Mouse (Mus musculus): Measurements from ENCODE around the gene Gxylt2. TPM values are rescaled to one million over a fixed set of nuclear protein-coding genes. Genes with fewer than 3 reads are reported as not detected.
A peak's percentile ranks its signal among the peaks of the same experiment; 100 is the strongest.

Gene Gxylt2
- total and polyA plus RNA-seq, 3 experiments = 0.03 TPM; not detected in 2

DNA sequence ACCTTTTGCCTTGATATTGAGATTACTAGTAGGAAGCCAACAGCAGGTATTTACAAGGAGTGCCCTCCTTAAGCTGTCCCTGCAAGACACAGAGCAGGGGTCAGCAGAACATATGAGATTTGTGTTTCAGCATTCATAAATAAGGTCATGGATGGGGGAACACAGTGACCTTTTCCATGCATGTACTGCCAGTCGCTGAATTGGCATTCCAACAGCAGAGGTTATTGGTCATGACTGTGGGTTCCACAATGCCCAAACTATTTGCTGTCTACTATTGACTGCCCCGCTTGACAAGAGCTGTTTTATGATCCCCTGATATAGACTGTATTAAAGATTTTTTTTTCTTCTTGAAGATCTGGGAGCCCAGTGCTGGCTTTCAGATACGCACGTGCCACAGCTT lies 95.2 kb downstream of the Gxylt2 start:
- no peak overlapping the region for H3K4me2 ChIP-seq (ENCODE audit: insufficient read depth, low read depth, poor library complexity, severe bottlenecking)
- no peak overlapping the region for H3K4me3 ChIP-seq (replicated peaks in 1 of 3; ENCODE audit: low read depth in 2 of 3, low read length in 2 of 3, poor library complexity in 1 of 3)
- no peaks in the 10 kb centered on the region for H3K27me3 ChIP-seq (replicated peaks)
- dilution Hi-C loops (cut with MboI; ENCODE audit: extremely low pct_ligation_motif_present, extremely low pct_unique_long_range_greater_than_20kb, low sequenced_read_pairs) (no loop called here), in situ Hi-C loops (cut with MboI; ENCODE audit: low pct_ligation_motif_present, low pct_unique_long_range_greater_than_20kb, low sequenced_read_pairs) (no loop called here)
- no peaks in the 10 kb centered on the region for H3K36me3 ChIP-seq (replicated peaks in 1 of 2; ENCODE audit: control insufficient read depth in 1 of 2, insufficient read depth in 1 of 2, low read length in 1 of 2)
- DNase-seq (ENCODE audit: extremely low read depth) = no peak
- no peaks in the 10 kb centered on the region for H3K79me2 ChIP-seq (replicated peaks; ENCODE audit: control insufficient read depth, extremely low read depth, insufficient read depth, poor library complexity, severe bottlenecking)
- H3K9me3 ChIP-seq (replicated peaks; ENCODE audit: low read length) = no peaks in the 10 kb centered on the region
- H3K27ac ChIP-seq (ENCODE audit: insufficient read depth, low read depth) = no peak overlapping the region
- TF ChIP-seq GABPA (IDR thresholded peaks at IDR 0.05; ENCODE audit: insufficient replicate concordance, low read depth, low read length) (no peak), MAFK (IDR thresholded peaks at IDR 0.05; ENCODE audit: insufficient replicate concordance, low read length) (no peak), BHLHE40 (IDR thresholded peaks at IDR 0.05; ENCODE audit: low read depth, low read length) (no peak), MXI1 (IDR thresholded peaks at IDR 0.05; ENCODE audit: low read depth, low read length) (no peak), ZKSCAN1 (IDR thresholded peaks at IDR 0.05; ENCODE audit: borderline replicate concordance, low read depth, low read length) (no peak)
- peaks cover 21 to 41% of the 10 kb centered on the region in 2 experiments for H3K4me1 ChIP-seq (ENCODE audit: control insufficient read depth in 1 of 2, insufficient read depth in 2 of 2)
- no peak overlapping the region for H3K9ac ChIP-seq (ENCODE audit: insufficient read depth, low read depth)

DNA sequence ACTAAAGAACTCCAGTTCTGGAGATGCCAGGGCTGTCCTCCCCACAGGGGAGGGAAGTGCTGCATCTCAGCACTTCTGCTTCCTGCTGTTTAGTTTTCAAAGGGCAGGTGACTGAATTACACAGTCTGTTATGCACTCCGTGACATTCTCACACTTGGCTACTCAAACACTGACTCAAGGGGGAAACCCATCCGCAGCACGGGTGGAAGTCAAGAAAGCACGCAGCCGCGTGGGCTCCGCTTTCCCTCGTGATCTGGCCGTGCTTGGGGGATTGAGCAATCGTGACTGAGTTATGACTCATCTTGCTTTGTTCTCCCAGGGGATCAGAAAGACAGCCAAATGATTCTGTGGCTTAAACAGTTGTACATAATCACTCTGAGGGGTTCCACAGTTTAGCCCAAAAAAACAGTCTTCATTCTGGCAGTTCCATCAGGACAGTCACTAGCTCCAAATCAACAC lies 96.0 kb downstream of the Gxylt2 start:
- in situ Hi-C loops (cut with MboI; ENCODE audit: low pct_ligation_motif_present, low pct_unique_long_range_greater_than_20kb, low sequenced_read_pairs) = no loop called here
- no peak overlapping the region for H3K27ac ChIP-seq (ENCODE audit: insufficient read depth, low read depth)
- H3K79me2 ChIP-seq (replicated peaks; ENCODE audit: control insufficient read depth, extremely low read depth, insufficient read depth, poor library complexity, severe bottlenecking) = no peaks in the 10 kb centered on the region
- H3K36me3 ChIP-seq (replicated peaks in 1 of 2; ENCODE audit: control insufficient read depth in 1 of 2, insufficient read depth in 1 of 2, low read length in 1 of 2) = no peaks in the 10 kb centered on the region
- peak; percentile 78 for DNase-seq (ENCODE audit: extremely low read depth)
- no peaks in the 10 kb centered on the region for H3K9me3 ChIP-seq (replicated peaks; ENCODE audit: low read length)
- H3K4me1 ChIP-seq (ENCODE audit: control insufficient read depth in 1 of 2, insufficient read depth in 2 of 2) = peaks cover 21 to 41% of the 10 kb centered on the region in 2 experiments
- H3K4me2 ChIP-seq (ENCODE audit: insufficient read depth, low read depth, poor library complexity, severe bottlenecking) = peak overlapping the region; percentile 23
- no peak overlapping the region for H3K9ac ChIP-seq (ENCODE audit: insufficient read depth, low read depth)
- no peak overlapping the region for H3K4me3 ChIP-seq (replicated peaks in 1 of 3; ENCODE audit: low read depth in 2 of 3, low read length in 2 of 3, poor library complexity in 1 of 3)
- dilution Hi-C loops (cut with MboI; ENCODE audit: extremely low pct_ligation_motif_present, extremely low pct_unique_long_range_greater_than_20kb, low sequenced_read_pairs) = no loop called here
- peaks cover 2% of the 10 kb centered on the region for H3K27me3 ChIP-seq (replicated peaks)
- TF ChIP-seq TCF12 (IDR thresholded peaks at IDR 0.05; ENCODE audit: low read depth, low read length) (peak; percentile 30; the same call in 1 of the 2 replicates), JUND (conservative IDR thresholded peaks at IDR 0.05; ENCODE audit: low read depth, low read length) (peak; percentile 82), MYC (IDR thresholded peaks at IDR 0.05; ENCODE audit: low read depth, low read length) (peak; percentile 71; the same call in 1 of the 2 replicates), JUN (IDR thresholded peaks at IDR 0.05; ENCODE audit: insufficient read depth, low read depth, low read length) (peak; percentile 71; the same call in 1 of the 2 replicates), MAX (IDR thresholded peaks at IDR 0.05; ENCODE audit: low read length) (peak; percentile 49; the same call in 1 of the 2 replicates), SIN3A (IDR thresholded peaks at IDR 0.05; ENCODE audit: low read length) (peak; percentile 56; the same call in 1 of the 2 replicates), ETS1 (conservative IDR thresholded peaks at IDR 0.05; ENCODE audit: low read depth, low read length) (peak; percentile 96), ZMIZ1 (IDR thresholded peaks at IDR 0.05; ENCODE audit: low read depth, low read length) (no peak), ZC3H11A (IDR thresholded peaks at IDR 0.05; ENCODE audit: low read depth, low read length) (no peak), RCOR1 (conservative IDR thresholded peaks at IDR 0.05; ENCODE audit: low read depth, low read length) (peak; percentile 15; the same call in 1 of the 2 replicates), POLR2AphosphoS2 (IDR thresholded peaks at IDR 0.05; ENCODE audit: low read depth, low read length) (no peak), IRF4 (IDR thresholded peaks at IDR 0.05; ENCODE audit: low read depth, low read length) (peak; percentile 81), EP300 (IDR thresholded peaks at IDR 0.05; ENCODE audit: low read length) (peak; percentile 75; the same call in 1 of the 2 replicates), MAZ (IDR thresholded peaks at IDR 0.05; ENCODE audit: low read depth, low read length) (0 out of 2 replicates have a peak, but pooled peaks have one; percentile 44), MEF2A (IDR thresholded peaks at IDR 0.05; ENCODE audit: borderline replicate concordance, low read depth, low read length) (peak; percentile 51; the same call in 1 of the 2 replicates), ZNF384 (IDR thresholded peaks at IDR 0.05; ENCODE audit: low read depth, low read length) (no peak), RAD21 (IDR thresholded peaks at IDR 0.05; ENCODE audit: low read depth, low read length) (no peak), BHLHE40 (IDR thresholded peaks at IDR 0.05; ENCODE audit: low read depth, low read length) (peak; percentile 100)

All from CH12.LX (cell line).